Mouse (Mus musculus) T-cell, adult 2 months (primary cell): ENCODE measurements around the gene Ccdc159.

Experiments used
- DNase-seq: peaks from one replicate; pipeline ENCODE4 v3.0.0; 2022; ENCODE audit warnings: low spot score

Gene Ccdc159

GRCm38 (mm10) chr9:21961366-21961980 is 34.2 kb downstream of the Ccdc159 start:
- no peak for DNase-seq

- no peak for DNase-seq
Observed at GRCm38 (mm10) chr9:21962010-21962409, 34.7 kb downstream of the Ccdc159 start.

GRCm38 (mm10) chr9:21962416-21963059 is 35.3 kb downstream of the Ccdc159 start:
- peak; percentile 62 for DNase-seq

GRCm38 (mm10) chr9:21963417-21963816 is 36.1 kb downstream of the Ccdc159 start, which contains the start of gene Epor:
Gene Epor (minus strand): TSS chr9:21963506.
- DNase-seq, result no peak

GRCm38 (mm10) chr9:21968883-21969282 is 41.6 kb downstream of the Ccdc159 start:
- no peak for DNase-seq

- no peak for DNase-seq
Observed at GRCm38 (mm10) chr9:21969304-21969703, 42.0 kb downstream of the Ccdc159 start.

- no peak for DNase-seq
Observed at GRCm38 (mm10) chr9:21976626-21977175, 49.4 kb downstream of the Ccdc159 start.

- no peak for DNase-seq
Observed at GRCm38 (mm10) chr9:21977331-21977730, 50.1 kb downstream of the Ccdc159 start.

- peak; percentile 40 for DNase-seq
Observed at GRCm38 (mm10) chr9:21977972-21978371, 50.7 kb downstream of the Ccdc159 start.

- DNase-seq, result no peak
Observed at GRCm38 (mm10) chr9:21978398-21979128, 51.3 kb downstream of the Ccdc159 start.

- no peak for DNase-seq
Observed at GRCm38 (mm10) chr9:21983911-21984310, 56.6 kb downstream of the Ccdc159 start.
